8 mouse cellular contexts compared by ENCODE assay signal in genomic region chr6:48741711-48742206, GRCm38 (mm10). TPM values are rescaled to one million over a fixed set of nuclear protein-coding genes. Genes with fewer than 3 reads are reported as not detected.
DNase-seq lines count a peak whose midpoint lies in the region; ATAC-seq lines count a peak whose summit lies in the region.

No protein-coding gene starts in this region.

- H3K9ac ChIP-seq in lung, embryonic 15.5 days = no peak overlapping the region
- no peak overlapping the region; the same call in 1 of the 2 replicates for H3K9ac ChIP-seq in hindbrain, embryonic 14.5 days
- no peak overlapping the region for H3K9ac ChIP-seq in neural tube, embryonic 15.5 days (replicated peaks)

- no peak overlapping the region for H3K27ac ChIP-seq in lung, embryonic 15.5 days
- H3K27ac ChIP-seq in hindbrain, embryonic 14.5 days = no peak overlapping the region
- H3K27ac ChIP-seq in neural tube, embryonic 15.5 days (replicated peaks) = no peak overlapping the region

- 12% methylated on average over 9 of the region's 9 CpGs for WGBS in lung, embryonic 15.5 days
- 28% methylated on average over 9 of the region's 9 CpGs for WGBS in hindbrain, embryonic 14.5 days
- 21% methylated on average over 9 of the region's 9 CpGs for WGBS in neural tube, embryonic 15.5 days

- peak overlapping the region; percentile 78 for H3K4me2 ChIP-seq in lung, embryonic 15.5 days
- peak overlapping the region; percentile 90 for H3K4me2 ChIP-seq in hindbrain, embryonic 14.5 days (replicated peaks)
- peak overlapping the region; percentile 91 for H3K4me2 ChIP-seq in neural tube, embryonic 15.5 days

- ATAC-seq in lung, embryonic 15.5 days (ENCODE audit: borderline replicate concordance, extremely low read depth, low FRiP score, low TSS enrichment) = no peak
- peak; percentile 68; the same call in 1 of the 2 replicates for ATAC-seq in hindbrain, embryonic 14.5 days (ENCODE audit: low FRiP score)
- ATAC-seq in neural tube, embryonic 15.5 days (ENCODE audit: low FRiP score) = peak; percentile 76

- peaks cover 31% of the 10 kb centered on the region for H3K4me1 ChIP-seq in lung, embryonic 15.5 days
- H3K4me1 ChIP-seq in hindbrain, embryonic 14.5 days (replicated peaks; ENCODE audit: control insufficient read depth, insufficient read depth, low read length) = peaks cover 8% of the 10 kb centered on the region; the same call in 1 of the 2 replicates
- H3K4me1 ChIP-seq in neural tube, embryonic 15.5 days = peaks cover 15% of the 10 kb centered on the region

- no peaks in the 10 kb centered on the region for H3K36me3 ChIP-seq in lung, embryonic 15.5 days
- no peaks in the 10 kb centered on the region for H3K36me3 ChIP-seq in hindbrain, embryonic 14.5 days (replicated peaks; ENCODE audit: control insufficient read depth, insufficient read depth)
- H3K36me3 ChIP-seq in neural tube, embryonic 15.5 days = no peaks in the 10 kb centered on the region

- 0 out of 2 replicates have a peak overlapping the region, but pooled peaks have one; percentile 41 for H3K4me3 ChIP-seq in lung, embryonic 15.5 days
- peak overlapping the region; percentile 53; the same call in 1 of the 2 replicates for H3K4me3 ChIP-seq in hindbrain, embryonic 14.5 days (replicated peaks; ENCODE audit: low read length)
- H3K4me3 ChIP-seq in neural tube, embryonic 15.5 days (replicated peaks) = peak overlapping the region; percentile 55; the same call in 1 of the 2 replicates

- H3K27me3 ChIP-seq in lung, embryonic 15.5 days = peaks cover 25% of the 10 kb centered on the region
- H3K27me3 ChIP-seq in hindbrain, embryonic 14.5 days (ENCODE audit: control insufficient read depth, insufficient read depth, low read length) = peaks cover 21% of the 10 kb centered on the region
- peaks cover 24% of the 10 kb centered on the region; the same call in 1 of the 2 replicates for H3K27me3 ChIP-seq in neural tube, embryonic 15.5 days (replicated peaks)

- H3K9me3 ChIP-seq in lung, embryonic 15.5 days = no peaks in the 10 kb centered on the region
- H3K9me3 ChIP-seq in hindbrain, embryonic 14.5 days (ENCODE audit: control insufficient read depth, low read length) = no peaks in the 10 kb centered on the region
- H3K9me3 ChIP-seq in neural tube, embryonic 15.5 days (replicated peaks) = no peaks in the 10 kb centered on the region

- DNase-seq in lung, postnatal 14 days = no peak
- no peak for DNase-seq in hindbrain, embryonic 14.5 days (ENCODE audit: low spot score)
- peak; percentile 66 for DNase-seq in kidney, postnatal 14 days
- DNase-seq in right cerebral cortex, adult 2 months (ENCODE audit: low spot score in 2 of 2) = no peak
- DNase-seq in retina, embryonic 14.5 days (ENCODE audit: low spot score) = no peak
- DNase-seq in urinary bladder, postnatal 36 days (ENCODE audit: low spot score in 2 of 2) = no peak

RNA-seq across cellular contexts. Expression of gene Gimap1, which starts 2.9 kb away (rescaled TPM):
- 43.0 and 53.3 TPM in 2 replicates for polyA plus RNA-seq in lung, embryonic 15.5 days (2015; fragmentation: Nextera tagmentation; extraction: Ambion mirVana)
- 5.1 and 5.7 TPM in 2 replicates for polyA plus RNA-seq in hindbrain, embryonic 14.5 days (2014; fragmentation: Nextera tagmentation; extraction: Ambion mirVana)
- 6.6 and 19.6 TPM in 2 replicates for polyA plus RNA-seq in neural tube, embryonic 15.5 days (2015; fragmentation: Nextera tagmentation; extraction: Ambion mirVana)

RNA-seq across cellular contexts. Expression of gene Gimap5, which starts 4.2 kb away (rescaled TPM):
- polyA plus RNA-seq in lung, embryonic 15.5 days (2015; fragmentation: Nextera tagmentation; extraction: Ambion mirVana) = 23.7 and 25.2 TPM in 2 replicates
- 1.7 and 2.1 TPM in 2 replicates for polyA plus RNA-seq in hindbrain, embryonic 14.5 days (2014; fragmentation: Nextera tagmentation; extraction: Ambion mirVana)
- 1.7 and 4.5 TPM in 2 replicates for polyA plus RNA-seq in neural tube, embryonic 15.5 days (2015; fragmentation: Nextera tagmentation; extraction: Ambion mirVana)

RNA-seq across cellular contexts. Expression of gene Gimap7, which starts 23.3 kb away (rescaled TPM):
- 0.29 TPM in 1 of 2 replicates, not detected in the other for polyA plus RNA-seq in lung, embryonic 15.5 days (2015; fragmentation: Nextera tagmentation; extraction: Ambion mirVana)
- not detected in 2 replicates for polyA plus RNA-seq in hindbrain, embryonic 14.5 days (2014; fragmentation: Nextera tagmentation; extraction: Ambion mirVana)
- 0.50 TPM in 1 of 2 replicates, not detected in the other for polyA plus RNA-seq in neural tube, embryonic 15.5 days (2015; fragmentation: Nextera tagmentation; extraction: Ambion mirVana)

RNA-seq across cellular contexts. Expression of gene Gm28053, which starts 23.4 kb away (rescaled TPM):
- 3.4 and 4.2 TPM in 2 replicates for polyA plus RNA-seq in lung, embryonic 15.5 days (2015; fragmentation: Nextera tagmentation; extraction: Ambion mirVana)
- polyA plus RNA-seq in hindbrain, embryonic 14.5 days (2014; fragmentation: Nextera tagmentation; extraction: Ambion mirVana) = 0.71 TPM in 1 of 2 replicates, not detected in the other
- polyA plus RNA-seq in neural tube, embryonic 15.5 days (2015; fragmentation: Nextera tagmentation; extraction: Ambion mirVana) = 1.9 TPM in 1 of 2 replicates, not detected in the other

RNA-seq across cellular contexts. Expression of gene Gimap3, which starts 28.9 kb away (rescaled TPM):
- polyA plus RNA-seq in lung, embryonic 15.5 days (2015; fragmentation: Nextera tagmentation; extraction: Ambion mirVana) = 0.22 TPM in 1 of 2 replicates, not detected in the other
- not detected in 2 replicates for polyA plus RNA-seq in hindbrain, embryonic 14.5 days (2014; fragmentation: Nextera tagmentation; extraction: Ambion mirVana)
- polyA plus RNA-seq in neural tube, embryonic 15.5 days (2015; fragmentation: Nextera tagmentation; extraction: Ambion mirVana) = not detected in 2 replicates
